Mouse (Mus musculus) lung, postnatal 0 days (tissue): ENCODE data around the gene Ccl6. TPM values are rescaled to one million over a fixed set of nuclear protein-coding genes. Genes with fewer than 3 reads are reported as not detected.

ENCODE experiments used
- ATAC-seq: fragments of 200-750 bp; cut with Nextera tagmentation; 2 replicates; pipeline ENCODE4 v1.8.0; 2017; ENCODE audit warnings: moderate library complexity
- DNase-seq: peaks from one replicate; pipeline ENCODE4 v3.0.0-alpha.2; 2016; ENCODE audit warnings: low spot score
- H3K27ac ChIP-seq: fragments of 300-500 bp; sonication (generic); 2 replicates; pipeline ENCODE4 v1.5.1; 2014; ENCODE audit warnings: antibody characterized with exemption, mild to moderate bottlenecking, low read length, mixed read lengths
- H3K27me3 ChIP-seq: fragments of 300-500 bp; sonication (generic); replicated peaks from 2 replicates; pipeline ENCODE4 v1.6.1; 2014; ENCODE audit warnings: low read length, mixed read lengths; ENCODE audit not compliant: insufficient read depth
- H3K36me3 ChIP-seq: fragments of 300-500 bp; sonication (generic); 2 replicates; pipeline ENCODE4 v1.6.1; 2014; ENCODE audit warnings: low read length, mixed read lengths; ENCODE audit not compliant: insufficient read depth
- H3K4me1 ChIP-seq: fragments of 300-500 bp; sonication (generic); 2 replicates; pipeline ENCODE4 v1.6.1; 2014; ENCODE audit warnings: antibody characterized with exemption, low read depth, low read length, mixed read lengths; ENCODE audit not compliant: insufficient read depth
- H3K4me2 ChIP-seq: fragments of 300-500 bp; sonication (generic); replicated peaks from 2 replicates; pipeline ENCODE4 v1.6.1; 2014; ENCODE audit warnings: low read depth, mild to moderate bottlenecking, low read length, moderate library complexity, mixed read lengths
- H3K4me3 ChIP-seq: fragments of 300-500 bp; sonication (generic); 2 replicates; pipeline ENCODE4 v1.5.1; 2014; ENCODE audit warnings: low read depth, low read length
- H3K9ac ChIP-seq: fragments of 300-500 bp; sonication (generic); replicated peaks from 2 replicates; pipeline ENCODE4 v1.6.1; 2014; ENCODE audit warnings: low read depth, mild to moderate bottlenecking
- H3K9me3 ChIP-seq: fragments of 300-500 bp; sonication (generic); 2 replicates; pipeline ENCODE4 v1.6.1; 2016; ENCODE audit warnings: low read length, mixed read lengths
- CTCF ChIP-seq: IDR thresholded peaks from 2 replicates; pipeline ENCODE4 v1.5.1; 2016; ENCODE audit warnings: antibody characterized with exemption, mild to moderate bottlenecking
- EP300 ChIP-seq: IDR thresholded peaks from 2 replicates; pipeline ENCODE4 v1.6.1; 2016; ENCODE audit warnings: antibody characterized with exemption, mild to moderate bottlenecking, control low read depth
- WGBS: fragments of 180-500 bp; shearing (Covaris S2); extraction: QIAGEN DNeasy Blood & Tissue Kit; methylation state at CpG from one replicate; pipeline ENCODE4 v1.1.7; 2014; 5-methylcytosine and 5-hydroxymethylcytosine counted together
- polyA plus RNA-seq: library from polyadenylated mRNA; unstranded; fragments of >200 nt; fragmentation: Nextera tagmentation; extraction: Ambion mirVana; gene quantifications from 2 replicates; pipeline ENCODE4 v1.2.1, GENCODE M21; 2015

Gene Ccl6
- polyA plus RNA-seq, 1 experiment from 2014 or later = 413 TPM

- Histone ChIP-seq H3K9ac (no peak overlapping the region), H3K4me2 (no peak overlapping the region), H3K4me3 (no peak overlapping the region), H3K36me3 (no peaks in the 10 kb centered on the region), H3K27me3 (no peaks in the 10 kb centered on the region), H3K27ac (no peak overlapping the region), H3K9me3 (no peaks in the 10 kb centered on the region), H3K4me1 (no peaks in the 10 kb centered on the region)
- TF ChIP-seq EP300 = no peak
- no peak for TF ChIP-seq CTCF
- DNase-seq (no peak), ATAC-seq (no peak)
- WGBS = 87% methylated on average over 3 of the region's 3 CpGs
Measured at GRCm38 (mm10) chr11:83541415-83541814, 51.5 kb downstream of the Ccl6 start.

DNA sequence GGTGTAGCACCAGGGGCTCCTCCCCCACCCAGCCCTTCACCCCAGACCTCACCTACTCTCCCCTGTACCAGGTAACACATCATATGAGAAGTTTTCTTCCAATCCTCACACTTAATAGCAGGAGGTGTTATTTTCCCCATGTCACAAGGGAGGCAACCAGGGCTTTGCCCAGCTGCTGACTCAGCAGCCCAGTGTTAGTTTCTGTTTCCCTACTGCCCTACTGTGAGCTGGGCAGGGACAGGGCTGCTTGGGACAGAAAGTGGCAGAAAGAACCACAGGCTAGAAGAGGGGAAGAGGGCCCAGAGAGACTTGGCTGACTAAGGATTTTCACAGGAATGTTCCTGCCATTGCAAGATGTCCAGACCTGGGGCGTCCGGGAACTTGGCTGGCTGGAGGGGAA, 52.0 kb downstream of the Ccl6 start:
- H3K27me3 ChIP-seq = no peaks in the 10 kb centered on the region
- H3K9ac ChIP-seq = no peak overlapping the region
- H3K36me3 ChIP-seq = no peaks in the 10 kb centered on the region
- H3K4me3 ChIP-seq = no peak overlapping the region
- DNase-seq = peak; percentile 10
- H3K27ac ChIP-seq = no peak overlapping the region
- no peaks in the 10 kb centered on the region for H3K9me3 ChIP-seq
- no peaks in the 10 kb centered on the region for H3K4me1 ChIP-seq
- TF ChIP-seq CTCF (no peak), EP300 (no peak)
- 85% methylated on average over 2 of the region's 2 CpGs for WGBS
- no peak for ATAC-seq
- H3K4me2 ChIP-seq = no peak overlapping the region

DNA sequence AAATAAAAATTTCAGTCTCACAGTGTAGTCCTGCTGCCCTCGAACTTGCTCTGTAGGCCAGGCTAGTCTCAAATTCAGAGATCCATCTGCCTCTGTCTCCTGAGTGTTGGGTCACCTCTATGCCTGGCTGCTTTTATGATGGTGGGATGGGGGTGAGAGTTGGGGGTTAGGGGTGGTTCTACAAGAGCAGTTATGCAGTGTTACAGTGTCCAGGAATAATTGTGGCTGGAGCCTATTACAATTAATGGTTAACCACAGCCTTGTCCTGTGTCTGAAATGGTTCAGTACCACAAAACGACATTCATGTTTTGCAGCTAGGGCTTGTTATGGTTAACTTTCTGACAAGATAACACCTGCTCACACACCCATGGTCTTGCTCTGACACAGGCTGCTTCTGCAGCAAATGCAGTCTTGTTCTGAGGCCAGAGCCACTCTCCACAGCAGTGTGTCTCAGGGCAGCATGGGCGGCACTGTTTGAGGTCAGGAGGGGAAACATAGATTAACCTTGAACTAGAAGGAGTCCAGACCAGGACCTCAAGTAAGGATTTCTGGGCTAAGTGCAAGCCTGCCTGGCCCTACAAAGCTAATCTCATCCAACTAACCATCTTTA, 54.1 kb downstream of the Ccl6 start:
- ATAC-seq = no peak
- no peak for DNase-seq
- H3K27ac ChIP-seq = no peak overlapping the region

More for the DNA sequence above, 54.1 kb downstream of the Ccl6 start:
- no peaks in the 10 kb centered on the region for H3K9me3 ChIP-seq
- no peaks in the 10 kb centered on the region for H3K36me3 ChIP-seq
- peaks cover 6% of the 10 kb centered on the region; the same call in 1 of the 2 replicates for H3K4me1 ChIP-seq
- TF ChIP-seq CTCF = no peak
- no peak for TF ChIP-seq EP300
- no peak overlapping the region for H3K9ac ChIP-seq
- no peaks in the 10 kb centered on the region for H3K27me3 ChIP-seq
- H3K4me2 ChIP-seq = no peak overlapping the region
- 66% methylated on average over 3 of the region's 3 CpGs for WGBS
- no peak overlapping the region for H3K4me3 ChIP-seq

Other genes with a start within 250 kb of the Ccl6 start
- 0.80 and 1.2 TPM in 2 replicates for gene Rasl10b, start 183.9 kb downstream of the Ccl6 start, polyA plus RNA-seq
- 1.8 and 2.2 TPM in 2 replicates for gene Gas2l2, start 163.6 kb downstream of the Ccl6 start, polyA plus RNA-seq
- gene 1700020L24Rik, start 155.4 kb downstream of the Ccl6 start, polyA plus RNA-seq = 0.23 and 0.54 TPM in 2 replicates
- 4.2 and 5.1 TPM in 2 replicates for gene Mmp28, start 130.0 kb downstream of the Ccl6 start, polyA plus RNA-seq
- gene Taf15, start 120.0 kb downstream of the Ccl6 start, polyA plus RNA-seq = 3.2 and 4.4 TPM in 2 replicates
- gene Heatr9, start 70.9 kb downstream of the Ccl6 start, polyA plus RNA-seq = not detected in 2 replicates
- 3.3 and 5.9 TPM in 2 replicates for gene Ccl5, start 62.6 kb downstream of the Ccl6 start, polyA plus RNA-seq
- 29.8 and 36.6 TPM in 2 replicates for gene Ccl9, start 14.5 kb downstream of the Ccl6 start, polyA plus RNA-seq
- not detected in 2 replicates for gene Rpl9-ps1, start 52.5 kb upstream of the Ccl6 start, polyA plus RNA-seq
- 3.6 and 11.2 TPM in 2 replicates for gene Ccl3, start 56.3 kb upstream of the Ccl6 start, polyA plus RNA-seq
- gene Ccl4, start 69.5 kb upstream of the Ccl6 start, polyA plus RNA-seq = 1.7 and 15.8 TPM in 2 replicates
- 27.1 and 33.5 TPM in 2 replicates for gene Wfdc17, start 110.9 kb upstream of the Ccl6 start, polyA plus RNA-seq
- 11.4 TPM in 1 of 2 replicates, not detected in the other for gene Wfdc18, start 115.9 kb upstream of the Ccl6 start, polyA plus RNA-seq
- gene Wfdc21, start 153.9 kb upstream of the Ccl6 start, polyA plus RNA-seq = 13.8 and 16.6 TPM in 2 replicates
- gene Heatr6, start 160.6 kb upstream of the Ccl6 start, polyA plus RNA-seq = 11.8 and 13.7 TPM in 2 replicates